Mouse (Mus musculus) thymus, adult 2 months (tissue): ENCODE measurements at regions not wholly inside any gene's neighbourhood (a gene's known extent, or its start where the extent isn't known, plus 50 kb on each side); places are given as distances from the start of the nearest gene placed in this dataset.

ENCODE experiments used
- CTCF ChIP-seq: fragments of 200-500 bp; IDR thresholded peaks from 2 replicates; pipeline ENCODE4 v1.5.1; 2012; ENCODE audit warnings: mild to moderate bottlenecking, control low read depth, low read length, moderate library complexity, borderline replicate concordance; ENCODE audit not compliant: control insufficient read depth, poor library complexity, insufficient read depth; ENCODE audit errors: extremely low read depth
- POLR2A ChIP-seq: fragments of 200-500 bp; IDR thresholded peaks from 2 replicates; pipeline ENCODE4 v1.6.1; 2012; ENCODE audit warnings: mild to moderate bottlenecking, low read length, control low read depth, moderate library complexity; ENCODE audit not compliant: control insufficient read depth, poor library complexity, insufficient read depth; ENCODE audit errors: extremely low read depth

GRCm38 (mm10) chr19:15761086-15761485 is 186.1 kb downstream of the Psat1 start:
- TF ChIP-seq POLR2A (no peak), CTCF (no peak)
